Mouse (Mus musculus) cortical plate, adult 2 months (tissue): Measurements from ENCODE around the gene Rims1.
A peak's percentile ranks its signal among the peaks of the same experiment; 100 is the strongest.

ENCODE experiments used
- CTCF ChIP-seq: fragments of 200-500 bp; IDR thresholded peaks from 2 replicates; pipeline ENCODE4 v1.5.1; 2011; ENCODE audit warnings: mild to moderate bottlenecking, control low read depth, low read length; ENCODE audit not compliant: insufficient read depth; ENCODE audit errors: extremely low read depth
- POLR2A ChIP-seq: fragments of 200-500 bp; IDR thresholded peaks from 2 replicates; pipeline ENCODE4 v1.6.1; 2011; ENCODE audit warnings: mild to moderate bottlenecking, low read length, control low read depth; ENCODE audit not compliant: insufficient read depth; ENCODE audit errors: extremely low read depth

DNA sequence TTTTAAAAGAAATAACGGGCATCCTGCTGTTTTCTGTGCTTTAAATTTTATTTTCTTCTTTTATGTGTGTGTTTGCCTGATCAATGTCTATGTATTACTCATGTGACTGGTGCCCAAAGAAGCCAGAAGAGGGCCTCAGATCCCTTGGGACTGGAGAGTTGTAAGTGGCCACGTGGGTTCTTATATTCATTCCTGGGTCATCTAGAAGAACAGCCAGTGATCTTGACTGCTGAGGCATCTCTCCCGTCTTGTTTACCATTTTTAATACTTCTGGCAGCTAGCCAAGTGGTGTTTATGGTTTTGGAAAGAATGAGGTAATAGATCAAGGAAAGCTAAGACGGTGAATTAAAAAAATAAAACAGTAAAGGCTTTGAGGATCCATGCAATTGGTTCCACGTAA is 178.8 kb downstream of the Rims1 start:
- TF ChIP-seq CTCF (peak; percentile 22; the same call in 1 of the 2 replicates), POLR2A (no peak)
